Mouse (Mus musculus): ENCODE results near the gene Traf7. TPM values are rescaled to one million over a fixed set of nuclear protein-coding genes. Genes with fewer than 3 reads are reported as not detected.

Gene Traf7
- 63.9 TPM for polyA plus RNA-seq (2014; fragmentation: Illumina TruSeq; extraction: RNeasy Lipid Tissue Mini Kit (QIAGEN cat#74804); ENCODE audit: low read depth, low replicate concordance)

GRCm38 (mm10) chr17:24527723-24528559, at the start of gene Traf7:
Traf7 (minus strand) TSS chr17:24527938.

GRCm38 (mm10) chr17:24549618-24550415, 22.1 kb upstream of the Traf7 start, which contains the start of gene Pkd1:
Pkd1 (plus strand) TSS chr17:24549834.

DNA sequence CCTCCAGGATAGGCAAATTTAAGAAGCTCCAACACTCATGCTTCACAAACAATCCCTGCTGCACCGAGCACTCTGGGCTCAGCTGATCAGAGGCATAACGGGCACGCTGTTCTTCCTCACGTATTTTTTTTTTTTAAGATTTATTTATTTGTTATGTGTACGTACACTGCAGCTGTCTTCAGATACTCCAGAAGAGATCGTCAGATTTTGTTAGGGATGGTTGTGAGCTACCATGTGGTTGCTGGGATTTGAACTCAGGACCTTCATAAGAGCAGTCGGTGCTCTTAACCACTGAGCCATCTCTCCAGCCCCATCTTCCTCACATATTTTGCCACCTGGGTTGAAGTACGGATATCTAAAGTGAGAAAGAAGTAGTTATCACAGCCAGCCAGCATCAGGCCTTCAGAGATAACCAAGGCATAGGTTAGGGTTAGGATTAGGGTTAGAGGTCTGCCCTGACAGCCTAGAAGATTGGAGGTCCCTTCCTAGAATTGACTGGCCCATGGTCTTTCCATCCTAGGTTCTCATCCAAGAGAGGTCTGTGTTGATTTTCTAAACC, 6.5 kb upstream of the Traf7 start, which contains the start of gene Rab26:
TSS of gene Rab26 (minus strand) at position 51 of the 559 bp plus-strand sequence.

GRCm38 (mm10) chr17:24488186-24488661, 39.5 kb downstream of the Traf7 start, which contains the start of gene Caskin1:
Caskin1 (plus strand) TSS chr17:24488601.

GRCm38 (mm10) chr17:24478663-24479380, 48.9 kb downstream of the Traf7 start, which contains the start of gene Mlst8:
Mlst8 (minus strand) TSS chr17:24479078.

DNA sequence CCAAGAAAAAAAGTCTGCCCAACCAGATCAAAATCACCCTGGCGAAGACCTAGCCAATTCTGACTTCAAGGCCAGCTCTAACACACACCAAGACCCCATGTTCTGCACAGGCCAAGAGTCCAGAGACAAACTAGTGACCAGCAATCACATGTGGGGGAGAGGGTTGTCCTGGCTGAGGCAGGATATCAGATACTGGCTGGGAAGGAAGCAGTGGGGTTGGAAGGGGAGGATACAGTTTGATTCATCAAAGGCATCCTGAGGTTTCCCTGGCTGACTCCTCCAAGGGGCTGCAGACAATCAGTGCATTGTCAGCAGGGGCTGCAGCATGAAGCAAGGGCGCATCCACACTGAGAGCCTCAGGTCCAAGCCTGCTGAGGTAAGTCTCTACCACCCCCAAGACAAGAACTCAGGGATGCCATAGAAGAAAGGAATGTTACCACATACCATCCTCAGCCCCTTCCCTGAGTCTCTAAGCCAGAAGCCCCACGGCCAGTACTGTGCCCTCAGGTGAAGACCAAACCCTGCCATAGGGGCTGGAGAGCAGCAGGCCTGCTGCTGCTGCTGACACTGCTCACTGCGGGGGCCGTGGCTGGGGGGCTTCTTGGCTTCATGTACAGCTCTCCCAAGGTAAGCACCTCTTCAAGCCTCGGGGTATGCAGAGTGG, 54.0 kb downstream of the Traf7 start, which contains the start of gene Bricd5:
TSS of gene Bricd5 (plus strand) at position 273 of the 664 bp plus-strand sequence.

GRCm38 (mm10) chr17:24469910-24470602, 57.7 kb downstream of the Traf7 start, which contains the start of the genes E4f1 and Pgp:
E4f1 (minus strand) TSS chr17:24470313.
Pgp (plus strand) TSS chr17:24470392.

Other genes starting within 250 kb of the Traf7 start
- gene Abca17, start 176.9 kb downstream of the Traf7 start, polyA plus RNA-seq (2014; fragmentation: Illumina TruSeq; extraction: RNeasy Lipid Tissue Mini Kit (QIAGEN cat#74804); ENCODE audit: low read depth, low replicate concordance) = not detected
- gene Abca3, start 176.0 kb downstream of the Traf7 start, polyA plus RNA-seq (2014; fragmentation: Illumina TruSeq; extraction: RNeasy Lipid Tissue Mini Kit (QIAGEN cat#74804); ENCODE audit: low read depth, low replicate concordance) = 11.2 TPM
- gene Rnps1, start 113.4 kb downstream of the Traf7 start, polyA plus RNA-seq (2014; fragmentation: Illumina TruSeq; extraction: RNeasy Lipid Tissue Mini Kit (QIAGEN cat#74804); ENCODE audit: low read depth, low replicate concordance) = 82.4 TPM
- 445 TPM for gene Eci1, start 101.3 kb downstream of the Traf7 start, polyA plus RNA-seq (2014; fragmentation: Illumina TruSeq; extraction: RNeasy Lipid Tissue Mini Kit (QIAGEN cat#74804); ENCODE audit: low read depth, low replicate concordance)
- 3.4 TPM for gene Dnase1l2, start 84.8 kb downstream of the Traf7 start, polyA plus RNA-seq (2014; fragmentation: Illumina TruSeq; extraction: RNeasy Lipid Tissue Mini Kit (QIAGEN cat#74804); ENCODE audit: low read depth, low replicate concordance)
- 21.5 TPM for gene E4f1, start 57.6 kb downstream of the Traf7 start, polyA plus RNA-seq (2014; fragmentation: Illumina TruSeq; extraction: RNeasy Lipid Tissue Mini Kit (QIAGEN cat#74804); ENCODE audit: low read depth, low replicate concordance)
- 36.4 TPM for gene Pgp, start 57.5 kb downstream of the Traf7 start, polyA plus RNA-seq (2014; fragmentation: Illumina TruSeq; extraction: RNeasy Lipid Tissue Mini Kit (QIAGEN cat#74804); ENCODE audit: low read depth, low replicate concordance)
- not detected for gene Bricd5, start 54.1 kb downstream of the Traf7 start, polyA plus RNA-seq (2014; fragmentation: Illumina TruSeq; extraction: RNeasy Lipid Tissue Mini Kit (QIAGEN cat#74804); ENCODE audit: low read depth, low replicate concordance)
- 11.6 TPM for gene Mlst8, start 48.9 kb downstream of the Traf7 start, polyA plus RNA-seq (2014; fragmentation: Illumina TruSeq; extraction: RNeasy Lipid Tissue Mini Kit (QIAGEN cat#74804); ENCODE audit: low read depth, low replicate concordance)
- gene Caskin1, start 39.3 kb downstream of the Traf7 start, polyA plus RNA-seq (2014; fragmentation: Illumina TruSeq; extraction: RNeasy Lipid Tissue Mini Kit (QIAGEN cat#74804); ENCODE audit: low read depth, low replicate concordance) = 0.47 TPM
- not detected for gene Rab26, start 6.3 kb upstream of the Traf7 start, polyA plus RNA-seq (2014; fragmentation: Illumina TruSeq; extraction: RNeasy Lipid Tissue Mini Kit (QIAGEN cat#74804); ENCODE audit: low read depth, low replicate concordance)
- 35.8 TPM for gene Pkd1, start 21.9 kb upstream of the Traf7 start, polyA plus RNA-seq (2014; fragmentation: Illumina TruSeq; extraction: RNeasy Lipid Tissue Mini Kit (QIAGEN cat#74804); ENCODE audit: low read depth, low replicate concordance)
- gene Tsc2, start 104.7 kb upstream of the Traf7 start, polyA plus RNA-seq (2014; fragmentation: Illumina TruSeq; extraction: RNeasy Lipid Tissue Mini Kit (QIAGEN cat#74804); ENCODE audit: low read depth, low replicate concordance) = 99.7 TPM
- 6.4 TPM for gene Nthl1, start 104.7 kb upstream of the Traf7 start, polyA plus RNA-seq (2014; fragmentation: Illumina TruSeq; extraction: RNeasy Lipid Tissue Mini Kit (QIAGEN cat#74804); ENCODE audit: low read depth, low replicate concordance)
- 115 TPM for gene Slc9a3r2, start 122.4 kb upstream of the Traf7 start, polyA plus RNA-seq (2014; fragmentation: Illumina TruSeq; extraction: RNeasy Lipid Tissue Mini Kit (QIAGEN cat#74804); ENCODE audit: low read depth, low replicate concordance)
- not detected for gene Npw, start 130.5 kb upstream of the Traf7 start, polyA plus RNA-seq (2014; fragmentation: Illumina TruSeq; extraction: RNeasy Lipid Tissue Mini Kit (QIAGEN cat#74804); ENCODE audit: low read depth, low replicate concordance)
- 18.8 TPM for gene Zfp598, start 141.7 kb upstream of the Traf7 start, polyA plus RNA-seq (2014; fragmentation: Illumina TruSeq; extraction: RNeasy Lipid Tissue Mini Kit (QIAGEN cat#74804); ENCODE audit: low read depth, low replicate concordance)
- 0.31 TPM for gene Syngr3, start 162.0 kb upstream of the Traf7 start, polyA plus RNA-seq (2014; fragmentation: Illumina TruSeq; extraction: RNeasy Lipid Tissue Mini Kit (QIAGEN cat#74804); ENCODE audit: low read depth, low replicate concordance)
- 18.9 TPM for gene Gfer, start 168.2 kb upstream of the Traf7 start, polyA plus RNA-seq (2014; fragmentation: Illumina TruSeq; extraction: RNeasy Lipid Tissue Mini Kit (QIAGEN cat#74804); ENCODE audit: low read depth, low replicate concordance)
- 1.2 TPM for gene Noxo1, start 168.3 kb upstream of the Traf7 start, polyA plus RNA-seq (2014; fragmentation: Illumina TruSeq; extraction: RNeasy Lipid Tissue Mini Kit (QIAGEN cat#74804); ENCODE audit: low read depth, low replicate concordance)
- gene Tbl3, start 179.7 kb upstream of the Traf7 start, polyA plus RNA-seq (2014; fragmentation: Illumina TruSeq; extraction: RNeasy Lipid Tissue Mini Kit (QIAGEN cat#74804); ENCODE audit: low read depth, low replicate concordance) = 18.8 TPM
- not detected for gene Rnf151, start 190.1 kb upstream of the Traf7 start, polyA plus RNA-seq (2014; fragmentation: Illumina TruSeq; extraction: RNeasy Lipid Tissue Mini Kit (QIAGEN cat#74804); ENCODE audit: low read depth, low replicate concordance)
- gene Rps2, start 190.2 kb upstream of the Traf7 start, polyA plus RNA-seq (2014; fragmentation: Illumina TruSeq; extraction: RNeasy Lipid Tissue Mini Kit (QIAGEN cat#74804); ENCODE audit: low read depth, low replicate concordance) = 1,388 TPM
- 1,266 TPM for gene Ndufb10, start 196.5 kb upstream of the Traf7 start, polyA plus RNA-seq (2014; fragmentation: Illumina TruSeq; extraction: RNeasy Lipid Tissue Mini Kit (QIAGEN cat#74804); ENCODE audit: low read depth, low replicate concordance)
- 333 TPM for gene Rpl3l, start 199.9 kb upstream of the Traf7 start, polyA plus RNA-seq (2014; fragmentation: Illumina TruSeq; extraction: RNeasy Lipid Tissue Mini Kit (QIAGEN cat#74804); ENCODE audit: low read depth, low replicate concordance)
- gene Msrb1, start 208.7 kb upstream of the Traf7 start, polyA plus RNA-seq (2014; fragmentation: Illumina TruSeq; extraction: RNeasy Lipid Tissue Mini Kit (QIAGEN cat#74804); ENCODE audit: low read depth, low replicate concordance) = 139 TPM
- gene Hs3st6, start 225.1 kb upstream of the Traf7 start, polyA plus RNA-seq (2014; fragmentation: Illumina TruSeq; extraction: RNeasy Lipid Tissue Mini Kit (QIAGEN cat#74804); ENCODE audit: low read depth, low replicate concordance) = not detected